Mouse (Mus musculus): Measurements from ENCODE around the gene Atf5.

Gene Atf5

DNA sequence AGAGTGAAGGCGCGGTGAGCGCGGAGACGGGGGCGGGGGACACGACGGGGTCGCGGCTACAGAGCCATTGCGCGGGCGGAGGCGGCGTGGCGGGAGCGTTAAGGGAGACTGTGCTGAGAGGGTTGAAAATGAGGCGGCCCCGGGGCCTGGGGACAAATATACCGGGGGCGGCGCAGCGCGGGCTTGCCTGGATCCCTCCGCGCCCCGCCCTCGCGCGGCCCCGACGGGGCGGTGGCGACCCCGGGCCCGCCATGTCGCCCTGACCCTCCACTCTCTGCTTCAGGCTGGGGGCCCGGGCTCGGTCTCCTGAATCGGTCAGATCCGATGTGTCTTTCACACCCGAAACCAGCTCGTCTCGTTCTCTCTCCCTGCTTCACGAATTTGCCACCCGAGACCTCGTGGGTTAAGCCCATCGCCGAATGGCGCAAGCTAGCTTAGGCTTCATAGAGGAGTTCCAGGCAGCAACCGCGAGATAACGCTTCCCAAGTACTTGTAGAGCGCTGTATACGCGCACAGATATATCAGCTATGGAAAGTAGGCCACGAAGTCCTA is at the start of gene Atf5:
Gene Atf5 (minus strand): TSS at position 189 of the 552 bp plus-strand sequence.
- peak; percentile 71 for DNase-seq (ENCODE audit: low spot score)

DNA sequence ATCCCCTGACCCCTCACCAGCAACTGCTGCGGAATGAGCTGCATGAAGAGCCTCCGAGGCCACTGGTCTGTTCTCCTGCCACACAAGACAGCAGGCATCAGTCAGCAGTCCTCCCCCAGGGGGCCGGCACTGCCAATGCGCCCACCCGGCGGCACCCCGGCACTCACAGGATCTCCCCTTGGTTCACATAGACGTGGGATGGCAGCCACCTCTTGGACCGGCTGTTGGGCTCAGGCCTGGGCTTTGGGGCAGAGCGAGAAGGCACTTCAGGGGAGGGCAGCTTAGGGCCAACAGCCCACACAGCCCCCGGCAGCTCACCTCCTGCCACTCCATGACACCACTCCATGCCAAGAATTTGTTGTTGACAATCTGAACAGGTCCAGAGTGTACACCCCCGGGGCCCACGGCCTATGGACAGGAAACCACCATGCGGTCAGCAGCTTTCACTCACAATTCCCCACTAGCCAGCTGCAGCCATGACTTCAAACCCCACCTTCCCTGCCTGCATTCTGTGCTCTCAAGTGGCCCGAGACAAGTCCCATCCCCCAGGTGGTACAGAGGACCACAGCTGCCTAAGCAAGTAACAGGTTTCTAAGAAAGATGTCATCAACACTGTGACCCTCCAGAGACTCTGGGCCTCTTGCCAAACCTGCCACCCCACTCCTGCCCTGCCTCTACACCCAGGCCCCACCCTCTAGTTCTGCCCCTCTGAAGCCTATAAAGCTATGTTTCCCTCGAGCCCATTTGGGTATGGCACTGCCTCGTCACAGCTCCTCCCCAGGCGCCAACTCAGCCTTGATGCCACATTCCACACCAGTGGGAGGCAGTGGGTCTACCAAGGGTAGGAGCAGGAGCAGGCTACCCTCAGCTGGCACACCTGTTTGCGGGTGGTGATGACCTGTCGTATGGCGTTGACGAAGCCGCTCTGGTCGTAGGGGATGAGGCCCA is 48.4 kb upstream of the Atf5 start:
- peak; percentile 59 for DNase-seq (ENCODE audit: low spot score)

DNA sequence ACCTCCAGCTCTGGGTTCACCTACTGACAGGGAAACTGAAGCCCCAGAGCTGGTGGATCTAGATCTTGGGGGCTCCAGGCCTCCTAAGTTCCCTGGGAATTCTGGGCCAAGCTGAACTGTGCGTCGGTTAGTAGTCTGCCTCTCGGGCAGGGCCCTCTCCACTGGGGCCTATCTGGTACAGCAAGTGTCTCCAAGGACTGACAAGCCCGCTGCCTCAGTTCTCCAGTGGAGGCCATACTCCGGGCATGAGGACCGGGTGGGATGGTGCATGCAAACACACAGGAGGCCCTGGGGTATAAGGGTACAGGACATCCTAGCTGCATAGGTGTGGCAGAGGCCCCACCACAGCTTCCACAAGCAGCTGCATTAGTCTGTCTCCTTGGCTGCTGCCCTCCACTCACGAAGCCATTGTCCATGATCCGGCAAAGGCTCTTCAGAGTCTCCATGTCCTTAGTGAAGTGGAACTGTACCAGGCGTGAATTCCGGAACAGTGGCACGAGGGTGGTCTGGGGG is 47.6 kb upstream of the Atf5 start:
- no peak for DNase-seq (ENCODE audit: low spot score)

DNA sequence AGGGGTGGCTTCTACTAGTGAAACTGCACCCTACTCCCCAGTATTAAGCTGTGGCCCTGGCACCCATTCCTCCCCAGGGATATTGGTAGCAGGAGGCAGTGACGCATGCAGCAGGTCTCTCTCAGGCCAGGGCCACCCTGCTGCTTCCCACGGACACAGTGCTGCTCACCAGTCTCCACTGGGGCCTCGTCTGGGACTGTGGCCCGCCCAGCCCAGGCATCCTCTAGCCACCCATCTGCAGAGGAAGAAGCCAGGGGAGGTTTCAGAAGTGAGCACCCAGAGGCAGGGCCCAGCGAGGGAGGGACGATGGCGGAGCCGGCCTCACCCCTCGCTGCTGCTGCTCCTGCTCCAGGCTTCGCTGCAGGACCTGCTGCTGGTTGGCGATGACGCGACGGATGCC is 46.8 kb upstream of the Atf5 start:
- no peak for DNase-seq (ENCODE audit: low spot score)

DNA sequence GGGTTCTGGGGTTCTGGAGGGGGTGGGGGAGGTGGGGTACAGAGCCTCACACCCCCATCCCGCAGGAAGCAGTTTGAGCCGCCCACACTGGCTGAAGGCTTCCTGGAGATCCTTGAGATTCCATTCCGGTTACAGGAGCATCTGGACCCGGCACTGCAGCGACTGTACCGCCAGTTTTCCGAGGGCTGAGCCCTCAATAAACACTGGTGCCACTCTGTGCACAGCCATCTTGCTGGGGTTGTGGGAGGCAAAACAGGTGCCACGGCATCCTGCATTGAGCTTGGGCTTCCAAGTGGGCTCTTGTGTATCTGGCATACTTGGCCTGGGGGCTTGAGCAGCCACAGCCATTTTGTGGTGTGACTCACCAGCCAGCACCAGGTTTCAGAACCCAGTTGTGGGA is 46.0 kb upstream of the Atf5 start:
- no peak for DNase-seq (ENCODE audit: low spot score)

DNA sequence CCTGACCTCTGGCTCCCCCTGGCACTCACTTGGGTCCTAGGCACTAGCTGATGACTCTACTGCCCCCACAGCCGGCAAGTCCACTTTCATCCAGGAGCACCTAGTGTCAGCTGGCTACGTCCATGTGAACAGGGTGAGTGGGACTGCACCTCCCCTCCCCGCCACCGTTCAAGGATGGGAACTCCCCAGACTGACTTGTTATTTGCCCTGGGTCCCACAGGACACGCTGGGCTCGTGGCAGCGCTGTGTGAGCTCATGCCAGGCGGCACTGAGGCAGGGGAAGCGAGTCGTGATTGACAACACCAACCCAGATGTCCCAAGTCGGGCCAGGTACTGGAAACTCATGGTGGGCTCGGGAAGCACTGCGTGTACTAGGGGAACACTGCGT is 45.0 kb upstream of the Atf5 start:
- no peak for DNase-seq (ENCODE audit: low spot score)

DNA sequence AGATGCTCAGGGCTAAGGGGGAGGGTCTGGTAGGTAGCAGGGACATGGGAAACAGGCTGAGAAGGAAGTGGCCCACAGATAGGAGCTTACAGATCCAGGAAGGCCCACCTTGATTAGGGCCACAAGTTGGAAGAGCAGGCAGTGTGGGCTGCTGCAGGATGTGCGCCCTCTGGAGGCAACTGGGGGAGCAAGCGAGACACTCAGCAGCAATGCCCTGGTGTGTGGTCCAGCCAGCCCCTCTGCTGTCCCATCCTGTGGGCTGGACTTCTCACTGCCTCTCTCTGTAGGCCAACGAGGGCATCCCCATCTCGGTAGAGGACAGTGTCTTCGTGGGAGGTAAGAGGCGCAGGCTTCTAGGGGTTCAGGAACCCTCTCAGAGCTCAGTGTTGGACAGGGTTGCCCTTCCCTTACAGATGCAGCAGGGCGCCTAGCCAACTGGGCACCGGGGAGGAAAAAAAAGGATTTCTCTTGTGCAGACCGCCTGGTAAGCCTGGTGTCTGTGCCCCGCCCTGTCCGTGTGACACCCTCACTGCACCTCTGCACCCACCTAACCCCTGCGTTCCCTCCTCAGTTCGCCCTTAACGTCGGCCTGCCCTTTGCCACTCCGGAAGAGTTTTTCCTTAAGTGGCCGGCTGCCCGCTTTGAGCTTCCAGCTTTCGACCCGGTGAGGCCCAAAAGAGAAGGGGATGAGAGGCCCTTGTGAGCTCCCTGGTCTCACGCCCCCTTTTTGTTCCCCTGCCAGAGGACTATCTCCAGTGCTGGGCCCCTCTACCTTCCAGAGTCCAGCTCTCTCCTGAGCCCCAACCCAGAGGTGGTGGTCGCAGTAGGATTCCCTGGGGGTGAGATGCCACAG is 44.3 kb upstream of the Atf5 start:
- DNase-seq (ENCODE audit: low spot score): peak; percentile 72

DNA sequence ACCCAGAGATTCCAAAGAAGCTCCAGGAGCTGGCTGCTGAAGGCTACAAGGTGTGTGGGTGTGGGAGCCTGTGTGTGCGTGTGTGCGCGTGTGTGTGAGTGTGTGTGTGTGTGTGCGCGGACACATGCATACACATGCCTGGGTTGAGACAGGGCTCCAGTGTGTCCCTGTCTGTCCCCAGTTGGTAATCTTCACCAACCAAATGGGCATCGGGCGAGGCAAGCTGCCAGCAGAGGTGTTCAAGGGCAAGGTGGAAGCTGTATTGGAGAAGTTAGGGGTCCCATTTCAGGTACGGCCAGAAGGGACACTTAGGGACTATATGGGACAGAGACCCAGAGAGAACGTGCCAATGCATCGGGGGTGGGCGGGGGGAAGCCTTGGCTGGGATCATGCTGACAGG is 43.4 kb upstream of the Atf5 start:
- no peak for DNase-seq (ENCODE audit: low spot score)

DNA sequence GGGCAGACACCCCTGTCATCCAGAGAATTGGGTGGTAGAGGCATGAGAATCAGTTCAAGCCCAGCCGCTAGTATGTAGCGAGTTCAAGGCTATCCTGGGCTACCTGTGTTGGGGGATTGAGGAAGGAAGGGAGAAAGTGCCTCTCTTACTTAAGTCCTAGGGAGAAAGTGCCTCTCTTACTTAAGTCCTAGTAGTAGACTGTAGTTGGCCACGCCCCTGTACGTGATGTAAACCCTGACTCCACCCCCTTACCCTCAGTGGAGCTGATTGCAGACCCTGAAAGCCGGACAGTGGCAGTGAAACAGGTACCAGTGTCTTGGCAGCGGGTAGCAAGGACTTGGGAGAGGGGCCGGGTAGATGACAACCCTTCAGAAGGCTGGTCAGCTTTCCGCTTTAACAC is 41.4 kb upstream of the Atf5 start:
- DNase-seq (ENCODE audit: low spot score): no peak

DNA sequence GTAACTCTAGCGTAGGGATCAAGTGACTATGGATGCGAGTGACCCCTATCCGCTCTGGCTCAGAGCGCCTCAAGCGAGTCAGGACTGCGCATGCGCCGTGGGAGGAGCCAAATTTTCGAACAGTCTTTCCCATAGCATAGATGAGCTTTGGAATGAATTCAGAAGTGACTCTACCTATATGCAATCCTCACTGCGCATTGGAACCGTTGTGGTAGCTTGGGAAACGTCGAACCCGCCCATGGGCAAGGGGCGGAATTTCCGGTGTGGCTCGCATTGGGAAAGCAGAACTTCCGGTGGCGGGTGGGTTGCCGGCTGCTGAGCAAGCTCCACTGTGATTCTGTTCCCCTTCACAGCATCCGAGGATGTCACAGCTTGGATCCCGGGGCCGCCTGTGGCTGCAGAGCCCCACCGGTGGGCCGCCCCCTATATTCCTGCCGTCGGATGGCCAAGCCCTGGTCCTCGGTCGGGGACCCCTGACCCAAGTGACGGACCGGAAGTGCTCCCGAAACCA is 40.6 kb upstream of the Atf5 start, which contains the start of gene Pnkp:
Gene Pnkp (plus strand): TSS at position 98 of the 511 bp plus-strand sequence.
- DNase-seq (ENCODE audit: low spot score): peak; percentile 94

DNA sequence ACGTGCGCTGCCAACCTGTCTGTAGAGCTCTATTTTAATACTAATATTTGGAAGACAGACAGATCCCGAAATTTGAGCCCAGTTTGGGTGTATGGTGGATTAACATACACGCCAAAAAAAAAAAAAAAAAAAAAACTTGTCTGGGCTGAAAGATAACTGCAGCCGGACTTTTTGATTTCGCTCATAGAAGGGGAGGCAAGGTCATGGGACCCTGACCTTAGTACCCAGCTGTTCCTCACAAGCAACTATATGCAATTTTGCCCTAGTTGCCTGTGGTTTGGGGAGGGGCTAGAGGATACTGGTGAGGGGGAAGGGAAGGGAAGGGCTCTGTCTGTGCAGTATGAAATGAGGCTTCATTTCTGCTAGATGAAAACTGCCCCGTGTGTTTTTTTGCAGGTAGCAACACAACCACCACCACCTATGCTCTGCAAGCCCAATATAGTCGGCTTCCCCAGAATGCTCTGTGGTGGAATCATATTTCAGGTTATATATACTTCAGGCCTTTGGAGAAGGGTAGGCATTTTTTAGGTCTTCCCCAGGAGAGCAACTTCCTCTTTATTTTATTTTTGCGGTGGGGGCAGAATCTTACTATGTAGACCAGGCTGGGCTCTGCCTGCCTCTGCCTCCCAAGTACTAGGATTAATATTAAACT is 39.9 kb upstream of the Atf5 start:
- no peak for DNase-seq (ENCODE audit: low spot score)

DNA sequence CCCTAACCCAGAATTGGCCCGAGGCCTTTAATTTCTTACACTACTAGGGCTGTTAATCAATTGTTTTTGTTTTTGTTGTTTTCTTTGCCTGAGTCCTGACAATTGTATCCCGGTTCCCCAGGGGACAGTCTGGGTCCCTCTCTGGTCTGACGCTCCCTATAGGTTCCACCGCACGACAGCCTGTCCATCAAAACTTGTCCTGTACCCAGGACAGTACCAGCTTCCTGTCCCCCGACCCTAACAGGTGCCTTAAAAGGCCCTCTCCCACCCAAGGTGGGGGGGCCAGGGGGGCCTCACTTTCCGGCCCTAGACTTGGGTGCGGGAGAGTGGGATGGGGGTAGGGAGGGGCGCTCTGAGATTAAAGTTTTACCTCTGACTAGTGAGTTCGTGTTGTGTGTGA is 38.6 kb upstream of the Atf5 start:
- DNase-seq (ENCODE audit: low spot score): no peak

DNA sequence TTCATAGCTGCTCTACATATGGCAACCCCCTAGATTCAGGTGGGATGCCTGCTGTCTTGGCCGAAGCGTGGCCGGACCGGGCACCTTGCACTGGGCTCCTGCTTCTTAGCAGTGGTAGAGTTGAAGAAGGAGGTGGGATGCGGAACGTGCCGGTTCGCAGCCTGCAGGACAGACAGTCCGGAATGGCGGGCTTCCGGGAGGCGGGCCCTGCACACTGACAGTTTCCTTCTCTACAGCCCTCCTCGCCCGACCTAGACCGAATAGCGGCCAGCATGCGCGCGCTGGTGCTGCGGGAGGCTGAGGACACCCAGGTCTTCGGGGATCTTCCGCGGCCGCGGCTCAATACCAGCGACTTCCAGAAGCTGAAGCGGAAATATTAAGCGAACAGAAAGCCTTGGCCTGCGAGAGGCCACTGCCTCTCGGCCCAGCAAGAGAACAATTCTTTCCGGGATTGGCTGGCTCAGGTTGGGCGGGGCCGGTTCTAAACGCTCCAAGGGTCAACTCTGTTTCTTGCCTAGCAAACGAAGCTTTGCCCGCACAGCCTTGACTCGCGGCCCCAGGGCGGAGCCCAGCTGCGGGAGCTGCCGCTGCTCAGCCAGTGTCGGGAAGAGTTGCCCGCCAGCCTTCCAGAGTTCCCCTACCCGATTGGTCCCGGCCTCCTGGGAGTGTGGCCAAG is 38.0 kb upstream of the Atf5 start:
- DNase-seq (ENCODE audit: low spot score): no peak

DNA sequence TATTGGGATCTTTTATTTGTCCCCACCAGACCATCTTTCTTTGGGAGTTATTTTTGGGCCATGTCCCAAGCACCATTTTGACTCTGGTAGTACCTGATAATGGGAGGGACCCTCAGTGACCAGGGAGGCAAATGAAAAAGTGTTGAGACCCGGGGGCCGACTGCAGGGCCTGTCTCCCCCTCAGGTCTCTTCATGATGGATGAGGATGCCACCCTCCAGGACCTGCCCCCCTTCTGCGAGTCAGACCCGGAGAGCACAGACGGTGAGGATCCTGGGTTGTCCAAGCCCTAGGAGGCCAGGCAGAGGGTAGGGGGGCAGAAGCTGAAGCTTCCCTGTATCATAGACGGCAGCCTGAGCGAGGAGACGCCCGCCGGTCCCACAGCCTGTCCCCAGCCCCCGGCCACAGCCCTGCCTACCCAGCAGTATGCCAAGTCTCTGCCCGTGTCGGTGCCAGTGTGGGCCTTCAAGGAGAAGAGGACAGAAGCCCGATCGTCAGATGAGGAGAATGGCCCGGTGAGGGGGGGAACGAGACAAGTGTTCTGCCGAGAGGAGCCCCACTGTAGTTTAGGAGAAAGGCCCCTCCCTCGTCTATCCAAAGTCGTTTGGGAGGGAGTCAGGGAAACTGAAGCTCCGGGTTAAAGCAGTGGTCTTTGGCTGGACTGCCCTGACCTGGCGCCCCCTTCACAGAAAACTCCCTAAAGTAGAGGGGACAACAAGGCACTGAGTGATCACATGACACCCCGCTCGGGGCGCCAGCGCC is 37.3 kb upstream of the Atf5 start:
- no peak for DNase-seq (ENCODE audit: low spot score)

DNA sequence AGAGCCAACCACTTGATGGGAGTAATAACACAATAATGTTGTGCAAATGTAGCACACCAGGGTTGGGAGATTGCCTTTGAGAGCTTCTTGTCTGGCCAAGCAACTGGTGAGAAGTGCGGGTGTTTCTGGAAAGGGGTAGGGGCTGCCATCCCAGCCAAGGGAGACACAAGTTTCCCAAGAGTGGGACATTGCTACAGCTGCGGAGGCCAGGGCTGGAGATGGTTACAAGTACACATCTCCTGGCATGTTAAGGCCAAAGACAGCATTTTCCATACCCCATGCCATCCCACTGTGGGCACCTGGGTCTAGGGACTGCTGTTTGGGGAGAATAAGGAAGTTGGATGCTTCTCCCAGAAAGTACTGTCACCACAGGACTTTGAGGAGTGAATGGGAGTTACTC is 36.6 kb upstream of the Atf5 start:
- no peak for DNase-seq (ENCODE audit: low spot score)

DNA sequence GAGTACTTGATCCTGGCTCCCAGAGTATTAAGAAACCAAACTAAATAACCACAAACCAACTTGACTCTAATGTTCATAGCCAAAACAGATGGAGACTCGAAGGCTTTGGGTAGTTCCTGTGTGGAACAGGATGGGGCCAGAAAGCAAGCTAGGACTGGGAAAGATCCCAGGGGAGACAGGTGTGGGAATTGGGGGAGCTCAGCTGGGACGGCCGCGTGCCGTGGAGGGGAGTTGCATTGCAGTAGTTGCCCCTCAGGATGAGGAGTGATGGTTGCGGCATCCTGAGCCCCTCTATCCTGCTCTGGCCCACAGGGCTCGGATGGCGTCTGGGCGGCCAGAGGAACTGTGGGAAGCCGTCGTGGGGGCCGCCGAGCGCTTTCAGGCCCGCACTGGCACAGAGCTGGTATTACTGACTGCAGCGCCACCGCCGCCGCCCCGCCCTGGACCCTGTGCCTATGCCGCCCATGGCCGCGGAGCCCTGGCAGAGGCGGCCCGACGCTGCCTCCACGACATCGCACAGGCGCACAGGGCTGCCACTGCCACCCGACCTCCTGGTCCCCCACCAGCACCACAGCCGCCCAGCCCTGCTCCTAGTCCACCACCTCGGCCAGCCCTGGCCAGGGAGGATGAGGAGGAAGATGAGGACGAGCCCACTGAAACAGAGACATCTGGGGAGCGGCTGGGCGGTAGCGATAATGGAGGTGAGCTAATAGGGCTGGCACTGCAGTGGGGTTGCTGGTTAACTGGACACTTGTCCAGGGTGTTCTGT is 36.0 kb upstream of the Atf5 start:
- no peak for DNase-seq (ENCODE audit: low spot score)

DNA sequence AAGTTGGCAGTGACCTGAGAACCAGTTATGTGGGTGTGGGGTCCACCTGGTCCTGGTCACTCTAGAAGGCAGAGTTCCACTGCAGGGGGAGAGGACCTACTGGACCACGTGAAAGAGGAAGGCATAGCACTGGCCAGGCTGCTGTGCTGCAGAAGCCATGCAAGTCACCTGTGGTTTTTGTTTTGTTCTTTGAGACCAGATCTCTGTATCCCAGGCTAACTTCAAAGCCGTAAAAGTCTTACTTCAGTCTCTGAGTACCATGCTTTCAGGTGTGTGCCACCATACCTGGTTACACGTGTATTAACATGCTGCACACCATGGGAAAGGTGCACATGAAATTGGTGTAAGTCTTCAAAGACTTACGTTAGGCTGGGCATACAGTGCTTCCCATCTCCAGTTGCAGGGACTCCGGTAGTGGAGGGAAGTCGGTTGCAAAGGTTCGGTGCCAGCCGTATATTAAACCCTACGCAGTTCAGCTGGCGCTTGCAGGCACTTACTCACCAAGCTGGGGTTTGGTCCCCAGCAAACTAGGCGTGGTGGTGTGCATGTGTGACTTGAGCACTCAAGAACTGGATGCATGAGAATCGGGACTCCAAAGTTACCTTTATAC is 35.3 kb upstream of the Atf5 start:
- no peak for DNase-seq (ENCODE audit: low spot score)

DNA sequence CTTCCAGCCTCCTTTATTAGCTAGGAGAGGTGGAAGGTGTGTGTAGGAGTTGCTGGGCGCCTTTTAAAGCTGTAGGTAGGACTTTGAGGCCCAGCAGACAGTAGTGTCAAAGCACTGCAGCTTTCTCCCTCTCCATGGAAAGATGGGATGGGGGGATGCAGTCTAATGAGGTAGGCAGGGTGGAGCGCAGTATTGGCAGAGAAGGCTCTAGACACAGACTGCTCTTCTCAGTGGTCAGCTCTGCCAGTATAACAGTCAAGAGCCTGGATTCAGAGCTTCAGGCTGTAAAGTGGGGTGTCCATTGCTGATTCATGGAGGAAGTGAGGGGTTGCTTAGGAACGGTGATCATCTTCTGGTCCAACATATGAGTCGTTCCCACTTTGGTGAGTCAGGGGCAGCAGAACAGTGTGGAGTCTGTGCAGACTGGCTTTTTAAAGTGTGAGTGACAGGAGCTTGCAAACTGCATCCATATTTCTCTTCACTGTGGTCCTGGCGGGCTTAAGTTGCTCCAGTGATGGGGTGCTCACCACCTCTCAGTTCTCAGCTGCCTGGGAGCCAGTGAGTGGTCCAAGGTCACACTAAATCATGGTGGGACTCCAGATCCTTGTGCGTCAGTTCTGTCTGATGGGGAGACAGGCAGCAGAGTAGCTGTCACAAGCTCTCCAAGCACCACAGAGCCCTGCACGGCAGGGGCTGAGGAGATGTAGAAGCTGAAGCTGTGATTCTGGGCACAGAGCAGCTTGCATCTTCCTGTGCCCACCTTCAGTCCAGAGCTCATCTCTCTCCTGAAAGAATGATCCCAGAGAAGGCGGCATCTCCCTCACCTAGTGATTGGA is 34.5 kb upstream of the Atf5 start:
- no peak for DNase-seq (ENCODE audit: low spot score)
